Mouse (Mus musculus) hindbrain, embryonic 12.5 days (tissue): ENCODE results near the gene Gm5141. TPM values are rescaled to one million over a fixed set of nuclear protein-coding genes. Genes with fewer than 3 reads are reported as not detected.

Experiments
- microRNA counts: library from miRNA; unstranded; fragments of <30 nt; microRNA quantifications from one replicate; lab custom pipeline; 2017
- microRNA-seq: library from miRNA; unstranded; fragments of <30 nt; microRNA quantifications from one replicate; pipeline ENCODE4, GENCODE M21; 2017
- polyA plus RNA-seq: library from polyadenylated mRNA; unstranded; fragments of >200 nt; fragmentation: Nextera tagmentation; extraction: Ambion mirVana; gene quantifications from 2 replicates; pipeline ENCODE4 v1.2.1, GENCODE M21; 2016

The Gm5141 gene
- polyA plus RNA-seq, 1 experiment from 2014 or later, result 11.2 TPM

MicroRNAs within 50 kb of the gene (microRNA counts, 519-probe panel; counts per million panel counts)
- microRNA mmu-miR-713 (lab: Ali Mortazavi, UCI), result 470 counts per million, percentile 58 among the panel's probes with 10 or more counts

Small RNA genes within 50 kb of the gene (microRNA-seq; reads per million reads assigned to microRNA genes)
- gene Gm24588 (not detected), gene Mir713 (not detected)

Other genes starting within 250 kb of the Gm5141 start
- 1.0 TPM in 1 of 2 replicates, not detected in the other for gene Zfp935, start 227.3 kb downstream of the Gm5141 start, polyA plus RNA-seq
- gene Zfp934, start 214.6 kb downstream of the Gm5141 start, polyA plus RNA-seq, result 16.7 and 17.9 TPM in 2 replicates
- 9.9 and 11.5 TPM in 2 replicates for gene 6720489N17Rik, start 161.6 kb downstream of the Gm5141 start, polyA plus RNA-seq
- 32.9 and 33.3 TPM in 2 replicates for gene Platr25, start 25.1 kb downstream of the Gm5141 start, polyA plus RNA-seq
- 0.29 and 0.36 TPM in 2 replicates for gene Fbp2, start 72.6 kb upstream of the Gm5141 start, polyA plus RNA-seq
- 0.19 TPM in 1 of 2 replicates, not detected in the other for gene Fbp1, start 102.5 kb upstream of the Gm5141 start, polyA plus RNA-seq
- 47.6 and 68.4 TPM in 2 replicates for gene 2010111I01Rik, start 179.1 kb upstream of the Gm5141 start, polyA plus RNA-seq